Mouse (Mus musculus): ENCODE data around the gene Gm9936. TPM values are rescaled to one million over a fixed set of nuclear protein-coding genes. Genes with fewer than 3 reads are reported as not detected.
A peak's percentile ranks its signal among the peaks of the same experiment; 100 is the strongest.

Gene Gm9936
- total RNA-seq, 4 experiments from 2014 or later = not detected

Small RNAs within 50 kb of the gene (microRNA-seq; reads per million reads assigned to microRNA genes)
- 51.5 reads per million, percentile 40 among the genes with 10 or more reads in this experiment for gene Mir6240

Other genes starting within 250 kb of the Gm9936 start
- gene Trpv4, start 200.3 kb downstream of the Gm9936 start, total RNA-seq (2022) = 1 to 10 TPM; 1.3 to 1.7 (median 1.3) TPM
- 1 to 10 TPM; 4.9 to 8.5 (median 6.7) TPM for gene Gltp, start 167.7 kb downstream of the Gm9936 start, total RNA-seq (2022)
- 1 to 10 TPM; 3.1 to 3.9 (median 3.4) TPM for gene Tchp, start 150.9 kb downstream of the Gm9936 start, total RNA-seq (2022)
- 10 to 100 TPM; 12.8 to 15.7 (median 14.4) TPM for gene Ankrd13a, start 84.0 kb downstream of the Gm9936 start, total RNA-seq (2022)
- 10 to 100 TPM; 12.7 to 19.4 (median 16.6) TPM for gene Git2, start 83.2 kb downstream of the Gm9936 start, total RNA-seq (2022)
- 1 to 10 TPM; 2.1 to 6.2 (median 3.1) TPM for gene 1500011B03Rik, start 35.2 kb downstream of the Gm9936 start, total RNA-seq (2022)
- gene 4930519G04Rik, start 5.0 kb downstream of the Gm9936 start, total RNA-seq (2022) = not detected
- gene Oasl2, start 38.3 kb upstream of the Gm9936 start, total RNA-seq (2022) = 1 to 10 TPM in 2 of 4 experiments, under 1 TPM in 2; 0.19 to 1.6 (median 0.86) TPM
- gene Oasl1, start 64.6 kb upstream of the Gm9936 start, total RNA-seq (2022) = not detected
- 10 to 100 TPM; 16.9 to 29.0 (median 26.0) TPM for gene 2210016L21Rik, start 83.5 kb upstream of the Gm9936 start, total RNA-seq (2022)
- not detected for gene Hnf1a, start 112.4 kb upstream of the Gm9936 start, total RNA-seq (2022)
- gene Sppl3, start 152.5 kb upstream of the Gm9936 start, total RNA-seq (2022) = 10 to 100 TPM; 18.2 to 20.9 (median 20.0) TPM
- not detected for gene Gm10401, start 239.6 kb upstream of the Gm9936 start, total RNA-seq (2022)

Measured in gastrocnemius, adult 8-10 months (tissue).